Mouse (Mus musculus): ENCODE measurements around the gene Moap1. TPM values are rescaled to one million over a fixed set of nuclear protein-coding genes. Genes with fewer than 3 reads are reported as not detected.

Gene Moap1
- polyA plus RNA-seq (2014; fragmentation: Nextera tagmentation; extraction: Ambion mirVana), result 21.1 and 25.9 TPM in 2 replicates

- Histone ChIP-seq H3K4me1 (ENCODE audit: control insufficient read depth, insufficient read depth, low read length) (peaks cover 9% of the 10 kb centered on the region; the same call in 1 of the 2 replicates), H3K27me3 (ENCODE audit: control insufficient read depth, insufficient read depth, low read length) (no peaks in the 10 kb centered on the region), H3K36me3 (ENCODE audit: control insufficient read depth, insufficient read depth, low read length) (peaks cover 14% of the 10 kb centered on the region; the same call in 1 of the 2 replicates), H3K4me3 (ENCODE audit: low read length) (peak within 1 kb of the TSS; percentile 72), H3K9me3 (ENCODE audit: control insufficient read depth, low read length) (no peaks in the 10 kb centered on the region), H3K4me2 (replicated peaks; ENCODE audit: low read depth, low read length) (peak within 1 kb of the TSS; percentile 85), H3K9ac (ENCODE audit: low read depth, low read length) (peak within 1 kb of the TSS; percentile 85), H3K27ac (ENCODE audit: low read depth, low read length) (peak within 1 kb of the TSS; percentile 79)
- under 1% methylated on average over 63 of the region's 63 CpGs for WGBS
- ATAC-seq (ENCODE audit: low FRiP score, low TSS enrichment), result peak; percentile 96
These were observed at the start of gene Moap1, which contains the start of gene Tmem251 for GRCm38 (mm10) chr12:102743589-102744574. Moap1 (minus strand) TSS chr12:102743661. Tmem251 (plus strand) TSS chr12:102743762.

GRCm38 (mm10) chr12:102787927-102788326, 44.5 kb upstream of the Moap1 start:
- Histone ChIP-seq H3K27ac (ENCODE audit: low read depth, low read length) (no peak overlapping the region), H3K4me1 (ENCODE audit: control insufficient read depth, insufficient read depth, low read length) (no peaks in the 10 kb centered on the region)
- WGBS, result 78% methylated on average over 7 of the region's 7 CpGs

GRCm38 (mm10) chr12:102785593-102785985, 42.1 kb upstream of the Moap1 start:
- no peak overlapping the region for H3K9ac ChIP-seq (ENCODE audit: low read depth, low read length)
- H3K4me1 ChIP-seq (ENCODE audit: control insufficient read depth, insufficient read depth, low read length), result no peaks in the 10 kb centered on the region
- H3K4me2 ChIP-seq (replicated peaks; ENCODE audit: low read depth, low read length), result no peak overlapping the region
- H3K4me3 ChIP-seq (ENCODE audit: low read length), result no peak overlapping the region
- ATAC-seq (ENCODE audit: low FRiP score, low TSS enrichment), result no peak
- no peak overlapping the region for H3K27ac ChIP-seq (ENCODE audit: low read depth, low read length)
- no peaks in the 10 kb centered on the region for H3K9me3 ChIP-seq (ENCODE audit: control insufficient read depth, low read length)
- peaks cover 59% of the 10 kb centered on the region for H3K36me3 ChIP-seq (ENCODE audit: control insufficient read depth, insufficient read depth, low read length)
- H3K27me3 ChIP-seq (ENCODE audit: control insufficient read depth, insufficient read depth, low read length), result no peaks in the 10 kb centered on the region
- 90% methylated on average over 5 of the region's 5 CpGs for WGBS

More at GRCm38 (mm10) chr12:102787927-102788326, 44.5 kb upstream of the Moap1 start:
- Histone ChIP-seq H3K9me3 (ENCODE audit: control insufficient read depth, low read length) (no peaks in the 10 kb centered on the region), H3K27me3 (ENCODE audit: control insufficient read depth, insufficient read depth, low read length) (no peaks in the 10 kb centered on the region), H3K4me2 (replicated peaks; ENCODE audit: low read depth, low read length) (no peak overlapping the region), H3K9ac (ENCODE audit: low read depth, low read length) (no peak overlapping the region), H3K36me3 (ENCODE audit: control insufficient read depth, insufficient read depth, low read length) (peaks cover 76% of the 10 kb centered on the region), H3K4me3 (ENCODE audit: low read length) (no peak overlapping the region)
- no peak for ATAC-seq (ENCODE audit: low FRiP score, low TSS enrichment)

DNA sequence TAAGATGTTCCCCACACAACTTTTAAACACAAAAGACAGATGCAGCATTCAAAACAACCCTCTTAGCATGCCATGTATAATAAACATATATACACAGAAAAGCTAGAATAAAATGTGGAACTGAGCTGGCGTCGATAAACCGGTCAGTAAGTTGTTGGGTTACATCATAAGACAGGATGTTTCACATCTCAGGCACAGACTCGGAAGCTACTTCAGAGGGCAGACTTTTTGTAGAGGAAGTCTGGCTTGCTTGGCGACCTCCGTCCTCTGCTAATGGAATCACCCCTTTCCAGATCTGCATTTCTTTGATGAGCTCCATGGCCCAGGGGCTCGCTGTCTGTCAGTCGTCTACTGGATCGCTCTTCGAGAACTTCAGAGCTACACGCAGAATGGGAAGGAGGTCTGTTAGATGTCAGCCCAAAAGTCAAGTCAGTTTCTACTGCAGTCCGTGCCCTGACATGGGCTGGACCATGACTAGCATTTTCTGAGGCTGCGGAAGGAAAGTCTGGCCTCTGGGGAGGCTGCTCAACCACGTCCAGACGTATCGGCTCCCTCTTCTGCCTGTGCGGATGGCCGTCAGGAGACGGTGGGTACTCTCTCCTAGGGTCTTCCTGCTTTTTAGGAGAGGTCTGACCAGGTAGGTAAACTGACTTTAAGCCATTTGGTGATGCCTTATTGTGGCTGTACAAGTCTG, 41.6 kb upstream of the Moap1 start:
- no peaks in the 10 kb centered on the region for H3K27me3 ChIP-seq (ENCODE audit: control insufficient read depth, insufficient read depth, low read length)
- ATAC-seq (ENCODE audit: low FRiP score, low TSS enrichment), result no peak
- H3K4me3 ChIP-seq (ENCODE audit: low read length), result no peak overlapping the region
- no peaks in the 10 kb centered on the region for H3K9me3 ChIP-seq (ENCODE audit: control insufficient read depth, low read length)
- no peak overlapping the region for H3K27ac ChIP-seq (ENCODE audit: low read depth, low read length)
- peaks cover 55% of the 10 kb centered on the region for H3K36me3 ChIP-seq (ENCODE audit: control insufficient read depth, insufficient read depth, low read length)
- WGBS, result 88% methylated on average over 19 of the region's 19 CpGs
- no peaks in the 10 kb centered on the region for H3K4me1 ChIP-seq (ENCODE audit: control insufficient read depth, insufficient read depth, low read length)
- no peak overlapping the region for H3K9ac ChIP-seq (ENCODE audit: low read depth, low read length)
- no peak overlapping the region for H3K4me2 ChIP-seq (replicated peaks; ENCODE audit: low read depth, low read length)

- no peak for ATAC-seq (ENCODE audit: low FRiP score, low TSS enrichment)
- 90% methylated on average over 5 of the region's 5 CpGs for whole genome bisulfite sequencing
- no peak overlapping the region for H3K27ac ChIP-seq (ENCODE audit: low read depth, low read length)
- H3K4me2 ChIP-seq (replicated peaks; ENCODE audit: low read depth, low read length), result no peak overlapping the region
- H3K9ac ChIP-seq (ENCODE audit: low read depth, low read length), result no peak overlapping the region
- H3K9me3 ChIP-seq (ENCODE audit: control insufficient read depth, low read length), result no peaks in the 10 kb centered on the region
- no peak overlapping the region for H3K4me3 ChIP-seq (ENCODE audit: low read length)
- H3K36me3 ChIP-seq (ENCODE audit: control insufficient read depth, insufficient read depth, low read length), result peaks cover 46% of the 10 kb centered on the region
- no peaks in the 10 kb centered on the region for H3K4me1 ChIP-seq (ENCODE audit: control insufficient read depth, insufficient read depth, low read length)
- H3K27me3 ChIP-seq (ENCODE audit: control insufficient read depth, insufficient read depth, low read length), result no peaks in the 10 kb centered on the region
These were observed 39.4 kb upstream of the Moap1 start for GRCm38 (mm10) chr12:102782841-102783240.

GRCm38 (mm10) chr12:102779452-102779851, 36.0 kb upstream of the Moap1 start:
- WGBS, result 44% methylated on average over 3 of the region's 3 CpGs
- no peaks in the 10 kb centered on the region for H3K9me3 ChIP-seq (ENCODE audit: control insufficient read depth, low read length)
- no peak overlapping the region for H3K27ac ChIP-seq (ENCODE audit: low read depth, low read length)
- H3K9ac ChIP-seq (ENCODE audit: low read depth, low read length), result no peak overlapping the region
- H3K4me3 ChIP-seq (ENCODE audit: low read length), result no peak overlapping the region
- peaks cover 47% of the 10 kb centered on the region for H3K36me3 ChIP-seq (ENCODE audit: control insufficient read depth, insufficient read depth, low read length)
- H3K4me2 ChIP-seq (replicated peaks; ENCODE audit: low read depth, low read length), result no peak overlapping the region
- ATAC-seq (ENCODE audit: low FRiP score, low TSS enrichment), result peak; percentile 66
- H3K4me1 ChIP-seq (ENCODE audit: control insufficient read depth, insufficient read depth, low read length), result no peaks in the 10 kb centered on the region
- H3K27me3 ChIP-seq (ENCODE audit: control insufficient read depth, insufficient read depth, low read length), result no peaks in the 10 kb centered on the region

GRCm38 (mm10) chr12:102778151-102778550, 34.7 kb upstream of the Moap1 start:
- no peaks in the 10 kb centered on the region for H3K9me3 ChIP-seq (ENCODE audit: control insufficient read depth, low read length)
- H3K4me3 ChIP-seq (ENCODE audit: low read length), result no peak overlapping the region
- no peak overlapping the region for H3K4me2 ChIP-seq (replicated peaks; ENCODE audit: low read depth, low read length)
- peaks cover 46% of the 10 kb centered on the region for H3K36me3 ChIP-seq (ENCODE audit: control insufficient read depth, insufficient read depth, low read length)
- no peak overlapping the region for H3K9ac ChIP-seq (ENCODE audit: low read depth, low read length)
- no peak for ATAC-seq (ENCODE audit: low FRiP score, low TSS enrichment)
- no peaks in the 10 kb centered on the region for H3K4me1 ChIP-seq (ENCODE audit: control insufficient read depth, insufficient read depth, low read length)
- H3K27me3 ChIP-seq (ENCODE audit: control insufficient read depth, insufficient read depth, low read length), result no peaks in the 10 kb centered on the region
- WGBS, result 77% methylated on average over 5 of the region's 5 CpGs
- H3K27ac ChIP-seq (ENCODE audit: low read depth, low read length), result no peak overlapping the region

DNA sequence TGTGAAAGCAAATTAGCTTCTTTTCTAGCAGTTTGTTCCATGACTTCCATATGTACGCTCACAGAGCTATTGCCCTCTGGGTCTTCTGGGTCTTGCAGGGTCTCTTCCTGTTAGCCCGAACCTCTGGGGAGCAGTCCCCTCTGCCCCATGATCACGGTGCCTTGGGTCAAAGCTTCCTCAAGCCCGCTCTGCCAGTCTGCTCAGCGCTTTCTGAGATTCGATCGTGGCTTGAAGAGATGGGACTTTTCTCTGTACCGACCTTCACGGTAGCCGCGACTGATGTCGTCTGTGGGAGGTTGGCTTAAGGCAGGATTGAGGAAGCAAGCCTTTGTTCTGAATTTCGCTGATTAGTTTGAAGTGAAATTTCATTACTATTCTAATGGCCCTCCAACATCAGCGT, 32.6 kb upstream of the Moap1 start:
- no peak for ATAC-seq (ENCODE audit: low FRiP score, low TSS enrichment)
- no peak overlapping the region for H3K9ac ChIP-seq (ENCODE audit: low read depth, low read length)
- no peak overlapping the region for H3K4me2 ChIP-seq (replicated peaks; ENCODE audit: low read depth, low read length)
- no peaks in the 10 kb centered on the region for H3K4me1 ChIP-seq (ENCODE audit: control insufficient read depth, insufficient read depth, low read length)
- 95% methylated on average over 14 of the region's 14 CpGs for WGBS
- no peaks in the 10 kb centered on the region for H3K27me3 ChIP-seq (ENCODE audit: control insufficient read depth, insufficient read depth, low read length)
- H3K27ac ChIP-seq (ENCODE audit: low read depth, low read length), result no peak overlapping the region
- no peaks in the 10 kb centered on the region; the same call in 1 of the 2 replicates for H3K9me3 ChIP-seq (ENCODE audit: control insufficient read depth, low read length)
- no peak overlapping the region for H3K4me3 ChIP-seq (ENCODE audit: low read length)
- H3K36me3 ChIP-seq (ENCODE audit: control insufficient read depth, insufficient read depth, low read length), result peaks cover 62% of the 10 kb centered on the region

All from kidney, embryonic 14.5 days (tissue).